Mouse (Mus musculus) layer of hippocampus, adult 11-12 months (tissue): ENCODE data around the gene Aif1l.

Source experiments
- DNase-seq: peaks from one replicate; pipeline ENCODE4 v3.0.0; 2022; ENCODE audit warnings: low spot score

The Aif1l gene

GRCm38 (mm10) chr2:32019704-32020103 lies 69.8 kb downstream of the Aif1l start:
- DNase-seq, result no peak

GRCm38 (mm10) chr2:32020229-32020628 lies 70.3 kb downstream of the Aif1l start:
- DNase-seq, result no peak
